Mouse (Mus musculus) ES-E14 (cell line): ENCODE results near the gene Agap1. TPM values are rescaled to one million over a fixed set of nuclear protein-coding genes. Genes with fewer than 3 reads are reported as not detected.

Source experiments
- DNase-seq: peaks from one replicate; pipeline ENCODE4 v3.0.0-alpha.2; 2013; ENCODE audit warnings: low read depth, low spot score
- H3K27ac ChIP-seq: 2 replicates; pipeline ENCODE4 v1.5.1; 2012; ENCODE audit warnings: low read depth, mild to moderate bottlenecking, low read length, moderate library complexity, mixed read lengths; ENCODE audit not compliant: poor library complexity, insufficient read depth, severe bottlenecking
- H3K36me3 ChIP-seq: 2 replicates; pipeline ENCODE4 v1.6.1; 2012; ENCODE audit warnings: mild to moderate bottlenecking, low read length, moderate library complexity, mixed read lengths; ENCODE audit not compliant: control insufficient read depth, poor library complexity, insufficient read depth, severe bottlenecking
- H3K4me1 ChIP-seq, 2 experiments: fragments of 150-350 bp in 1 of 2; sonication (generic) in 1 of 2; 2 replicates each; pipeline ENCODE4 v1.6.1; 2012; ENCODE audit warnings: low read length in 2 of 2, mild to moderate bottlenecking in 1 of 2, mixed read lengths in 1 of 2; ENCODE audit not compliant: control insufficient read depth in 2 of 2, insufficient read depth in 2 of 2, poor library complexity in 1 of 2
- H3K4me3 ChIP-seq, 2 experiments: fragments of 150-350 bp in 1 of 2; sonication (generic) in 1 of 2; 2 replicates each; pipeline ENCODE4 v1.5.1; 2012; ENCODE audit warnings: low read length in 2 of 2, low read depth in 1 of 2, mild to moderate bottlenecking in 1 of 2, mixed read lengths in 1 of 2; ENCODE audit not compliant: insufficient read depth in 1 of 2, poor library complexity in 1 of 2, severe bottlenecking in 1 of 2
- H3K9ac ChIP-seq: 2 replicates; pipeline ENCODE4 v1.6.1; 2012; ENCODE audit warnings: low read depth, mild to moderate bottlenecking, low read length, mixed read lengths; ENCODE audit not compliant: poor library complexity, insufficient read depth, severe bottlenecking
- H3K9me3 ChIP-seq: fragments of 150-350 bp; sonication (generic); 2 replicates; pipeline ENCODE4 v1.6.1; 2012; ENCODE audit warnings: low read depth, mild to moderate bottlenecking, low read length; ENCODE audit not compliant: control insufficient read depth, insufficient read depth
- CHD2 ChIP-seq: IDR thresholded peaks from 2 replicates; pipeline ENCODE4 v1.6.1; 2014; ENCODE audit warnings: mild to moderate bottlenecking, low read depth, low read length, inconsistent platforms
- HCFC1 ChIP-seq: IDR thresholded peaks from 2 replicates; pipeline ENCODE4 v1.6.1; 2012; ENCODE audit warnings: low read length, inconsistent platforms, borderline replicate concordance; ENCODE audit not compliant: insufficient read depth
- MAFK ChIP-seq: IDR thresholded peaks from 2 replicates; pipeline ENCODE4 v1.6.1; 2014; ENCODE audit warnings: mild to moderate bottlenecking, low read depth, low read length, inconsistent platforms; ENCODE audit not compliant: insufficient read depth
- ZC3H11A ChIP-seq: IDR thresholded peaks from 2 replicates; pipeline ENCODE4 v1.6.1; 2012; ENCODE audit warnings: low read depth, mild to moderate bottlenecking, inconsistent platforms, low read length, borderline replicate concordance
- ZNF384 ChIP-seq: IDR thresholded peaks from 2 replicates; pipeline ENCODE4 v1.6.1; 2012; ENCODE audit warnings: low read depth, low read length, inconsistent platforms
- in situ Hi-C, 2 experiments: fragments of 600-800 bp; cut with MboI; formaldehyde crosslinking; loops; one replicate each; pipeline ENCODE4 v1.15.1; 2025; ENCODE audit warnings: low sequenced_read_pairs in 2 of 2, inconsistent platforms in 1 of 2; ENCODE audit not compliant: unreplicated experiment in 2 of 2
- total RNA-seq: library from RNA; depleted of rRNA; stranded (reverse); fragments of 300-350 nt; gene quantifications from 2 replicates; pipeline ENCODE4 v1.2.3, GENCODE M21; 2012

Gene Agap1
- total RNA-seq, 1 experiment: 19.8 TPM

DNA sequence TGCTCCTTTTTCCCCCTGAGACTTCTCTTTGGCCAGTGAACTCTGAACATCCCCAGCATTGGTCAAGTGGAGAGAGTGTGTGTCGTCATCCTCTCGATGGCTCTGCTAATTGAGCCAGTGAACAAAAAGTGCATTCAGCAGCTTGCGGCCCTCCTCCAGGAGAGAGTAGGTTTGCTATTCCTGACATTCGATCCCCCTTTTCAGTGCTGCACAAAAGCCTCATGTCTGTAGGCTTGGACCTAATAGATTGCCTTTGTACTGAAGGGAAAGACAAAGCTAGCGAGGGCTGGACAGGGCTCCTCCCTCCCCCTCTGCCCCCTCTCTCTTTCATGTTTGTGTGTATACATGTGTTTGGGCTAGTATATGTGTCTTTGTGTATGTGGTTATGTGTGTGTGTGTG is 63.2 kb downstream of the Agap1 start:
- Histone ChIP-seq H3K4me1 (peaks cover 12 to 49% of the 10 kb centered on the region in 2 experiments), H3K27ac (no peak overlapping the region), H3K9me3 (no peaks in the 10 kb centered on the region), H3K9ac (no peak overlapping the region), H3K4me3 (no peak overlapping the region), H3K36me3 (no peaks in the 10 kb centered on the region)
- TF ChIP-seq CHD2 (no peak), ZNF384 (no peak), ZC3H11A (no peak), HCFC1 (no peak), MAFK (no peak)
- in situ Hi-C loops: no loop called here
- no peak for DNase-seq

DNA sequence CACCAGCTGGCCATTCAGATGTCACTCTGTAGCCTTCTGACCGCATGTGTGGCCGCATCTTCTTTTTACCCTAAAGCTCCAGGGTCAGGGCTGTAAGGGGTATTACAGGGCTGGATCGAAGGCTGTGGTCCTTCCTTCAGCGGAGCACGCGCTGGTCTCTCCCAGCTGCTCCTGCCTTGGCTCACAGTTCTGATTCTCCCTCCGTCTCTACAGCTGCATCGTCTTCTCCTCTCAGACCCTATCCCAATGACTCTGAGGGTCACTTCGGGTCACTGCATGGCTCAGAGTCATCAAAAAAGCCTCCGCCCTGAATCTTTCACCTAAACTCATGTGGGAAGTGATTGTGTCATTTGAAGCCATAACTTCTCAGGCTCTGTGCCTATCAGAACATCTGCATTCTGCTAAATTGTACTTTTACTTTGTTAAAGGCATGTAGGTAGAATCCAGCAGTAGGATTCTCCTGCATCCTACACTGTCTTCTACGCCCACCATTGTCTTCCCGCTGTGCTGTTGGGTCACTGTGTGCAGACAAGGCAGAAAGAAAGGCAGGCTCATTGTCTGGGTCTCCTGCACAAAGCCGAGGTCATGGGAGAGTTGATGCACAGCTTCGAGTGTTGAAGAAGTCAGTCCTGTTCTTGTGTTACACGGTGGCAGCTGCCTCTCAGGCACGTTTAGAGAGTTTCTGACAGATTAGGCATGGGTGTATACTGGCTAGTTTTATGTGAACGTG is 65.5 kb downstream of the Agap1 start:
- H3K4me3 ChIP-seq: no peak overlapping the region
- H3K4me1 ChIP-seq: peaks cover 12 to 41% of the 10 kb centered on the region in 2 experiments
- no peaks in the 10 kb centered on the region for H3K9me3 ChIP-seq

DNA sequence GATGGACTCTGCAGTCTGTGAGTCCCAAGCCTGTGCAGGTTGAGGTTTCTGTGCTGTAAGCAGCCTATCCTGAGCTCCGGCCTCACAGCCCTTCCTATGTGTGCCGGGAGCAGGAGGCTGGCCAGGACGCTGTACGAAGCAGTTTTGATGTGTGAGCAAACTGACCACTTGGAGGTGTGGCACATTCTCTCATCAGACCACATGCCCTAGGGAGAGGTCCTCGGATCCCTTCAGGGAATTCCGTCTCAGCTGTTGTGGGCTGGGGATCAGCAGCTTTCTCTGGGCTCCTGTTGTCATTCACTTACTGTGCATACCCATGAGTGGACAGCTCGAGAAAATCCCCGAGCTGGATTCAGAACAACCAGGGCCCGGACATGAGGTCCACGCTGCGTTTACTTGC is 66.8 kb downstream of the Agap1 start:
- Histone ChIP-seq H3K36me3 (no peaks in the 10 kb centered on the region), H3K27ac (no peak overlapping the region), H3K4me3 (no peak overlapping the region), H3K9me3 (no peaks in the 10 kb centered on the region), H3K4me1 (peaks cover 7 to 38% of the 10 kb centered on the region in 2 experiments), H3K9ac (no peak overlapping the region)
- no peak for DNase-seq
- TF ChIP-seq CHD2: no peak
- no peak for TF ChIP-seq ZC3H11A
- TF ChIP-seq ZNF384: no peak
- no peak for TF ChIP-seq MAFK
- in situ Hi-C loops: no loop called here

More for the DNA sequence above, 65.5 kb downstream of the Agap1 start:
- in situ Hi-C loops: no loop called here
- H3K36me3 ChIP-seq: no peaks in the 10 kb centered on the region
- DNase-seq: no peak
- TF ChIP-seq ZC3H11A: no peak
- no peak for TF ChIP-seq ZNF384
- TF ChIP-seq MAFK: no peak
- no peak for TF ChIP-seq HCFC1
- TF ChIP-seq CHD2: no peak
- no peak overlapping the region for H3K27ac ChIP-seq
- H3K9ac ChIP-seq: no peak overlapping the region

DNA sequence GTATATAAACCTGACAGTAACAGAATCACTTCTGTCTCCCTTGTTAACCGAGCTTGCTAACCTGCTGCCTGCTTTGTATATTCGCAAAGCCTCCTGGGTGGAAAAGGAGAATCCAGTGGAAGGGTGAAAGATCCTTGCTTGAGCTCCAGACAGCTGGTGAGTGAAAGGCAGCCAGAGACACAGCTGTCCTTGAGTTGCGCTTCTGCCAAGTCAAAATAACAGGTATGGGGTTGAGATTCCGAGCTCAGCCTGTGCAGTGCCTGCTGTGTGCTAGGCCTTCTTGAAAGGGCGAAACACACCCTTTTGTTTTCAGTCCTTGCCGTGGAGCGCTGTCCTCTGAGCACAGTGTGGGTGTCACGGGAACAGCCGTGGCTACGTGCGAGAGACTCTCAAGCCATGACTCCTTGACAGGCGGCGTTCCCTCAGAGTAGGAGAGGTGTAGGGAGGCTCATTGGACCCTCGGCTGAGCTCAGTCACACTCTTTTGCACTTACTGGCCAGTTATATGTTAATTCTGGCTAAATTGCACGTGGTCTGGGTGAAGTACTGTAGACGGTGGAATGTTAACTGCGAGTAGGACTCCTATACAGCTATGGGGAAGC is 67.4 kb downstream of the Agap1 start:
- DNase-seq: no peak
- Histone ChIP-seq H3K9me3 (no peaks in the 10 kb centered on the region), H3K36me3 (no peaks in the 10 kb centered on the region), H3K4me3 (no peak overlapping the region), H3K27ac (no peak overlapping the region; the same call in 1 of the 2 replicates), H3K9ac (no peak overlapping the region), H3K4me1 (peaks cover 7 to 34% of the 10 kb centered on the region in 2 experiments)
- in situ Hi-C loops: no loop called here
- TF ChIP-seq ZC3H11A (no peak), MAFK (no peak), HCFC1 (no peak), CHD2 (no peak), ZNF384 (no peak)

DNA sequence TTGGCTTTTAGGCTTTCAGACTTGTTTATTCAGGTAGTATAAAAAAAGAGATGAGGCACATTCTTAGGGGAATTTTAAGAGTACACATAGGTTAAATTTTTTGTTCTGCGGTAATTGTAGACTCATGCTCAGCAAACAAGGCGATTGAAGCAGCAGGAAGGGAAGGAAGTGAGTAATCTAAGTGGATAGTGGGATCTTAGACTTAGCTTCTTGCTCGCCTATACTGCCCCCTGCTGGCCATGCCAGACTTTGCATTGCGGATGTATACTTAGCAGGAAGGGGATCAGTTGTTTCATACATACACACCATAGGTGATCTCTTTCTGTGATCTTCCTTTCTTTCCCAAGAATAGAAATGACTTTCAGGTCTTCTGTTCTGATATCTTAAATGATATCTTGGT is 69.8 kb downstream of the Agap1 start:
- peak; percentile 64; the same call in 1 of the 2 replicates for TF ChIP-seq ZC3H11A
- TF ChIP-seq HCFC1: no peak
- no peak for TF ChIP-seq MAFK
- DNase-seq: peak; percentile 85
- no peaks in the 10 kb centered on the region for H3K36me3 ChIP-seq
- H3K4me1 ChIP-seq: peaks cover 4 to 26% of the 10 kb centered on the region in 2 experiments
- no peaks in the 10 kb centered on the region for H3K9me3 ChIP-seq
- no peak overlapping the region for H3K9ac ChIP-seq
- in situ Hi-C loops: no loop called here
- no peak overlapping the region for H3K4me3 ChIP-seq
- no peak overlapping the region for H3K27ac ChIP-seq
